Mouse (Mus musculus) effector memory CD4-positive, alpha-beta T cell, adult 5 months (primary cell): ENCODE measurements around the gene Slc6a18. TPM values are rescaled to one million over a fixed set of nuclear protein-coding genes. Genes with fewer than 3 reads are reported as not detected.

Source experiments
- polyA plus RNA-seq: library from polyadenylated mRNA; unstranded; fragments of 100-300 nt; shearing (Covaris generic); gene quantifications from one replicate; pipeline ENCODE4 v1.2.1, GENCODE M21; 2017

The Slc6a18 gene
- not detected for polyA plus RNA-seq

DNA sequence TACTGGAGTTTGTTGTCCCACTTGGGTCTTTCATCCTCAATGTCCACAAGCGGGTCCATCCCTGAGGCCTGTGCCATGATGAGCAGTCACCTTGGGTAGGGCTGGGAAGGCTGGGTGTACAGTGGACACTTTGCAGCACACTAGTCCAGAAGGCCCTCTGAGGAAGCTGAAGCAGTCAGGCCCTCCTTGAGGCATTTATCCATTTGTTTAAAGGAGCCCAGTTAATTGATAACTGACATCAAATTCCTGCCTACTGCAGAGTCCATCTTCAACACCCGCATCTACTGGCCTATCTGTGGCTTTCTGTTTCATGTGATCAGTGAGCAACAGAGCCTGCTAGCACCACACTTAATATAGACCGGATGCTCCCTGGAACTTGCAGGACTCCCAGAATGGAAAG, at the start of gene Slc6a18:
TSS of gene Slc6a18 (minus strand) at position 171 of the 400 bp plus-strand sequence.

DNA sequence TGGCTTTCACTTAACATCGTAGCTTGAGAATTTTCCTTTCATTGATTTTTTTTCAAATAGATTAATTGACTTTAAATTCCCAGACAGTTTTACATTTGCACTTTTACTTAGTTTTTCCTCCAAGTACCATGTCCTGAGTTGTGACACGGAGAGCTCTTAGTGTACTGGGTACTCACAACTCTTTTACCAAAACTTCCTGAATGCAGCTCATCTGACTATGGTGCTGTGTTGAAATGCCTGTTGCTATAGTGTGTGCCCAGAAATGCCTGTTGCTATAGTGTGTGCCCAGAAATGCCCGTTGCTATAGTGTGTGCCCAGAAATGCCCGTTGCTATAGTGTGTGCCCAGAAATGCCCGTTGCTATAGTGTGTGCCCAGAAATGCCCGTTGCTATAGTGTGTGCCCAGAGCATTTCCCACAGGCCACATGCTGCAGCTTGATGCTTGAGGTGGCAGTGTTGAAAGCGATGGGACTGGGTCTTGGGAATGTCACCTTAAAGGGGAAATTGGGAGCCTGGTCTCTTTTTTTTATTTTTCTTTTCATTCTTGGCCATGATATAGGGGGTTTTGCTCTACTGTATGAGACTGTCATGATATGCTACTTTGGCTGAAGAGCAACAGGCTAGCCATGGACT, 27.0 kb upstream of the Slc6a18 start, which contains the start of gene Slc6a19:
TSS of gene Slc6a19 (minus strand) at position 172 of the 632 bp plus-strand sequence.

DNA sequence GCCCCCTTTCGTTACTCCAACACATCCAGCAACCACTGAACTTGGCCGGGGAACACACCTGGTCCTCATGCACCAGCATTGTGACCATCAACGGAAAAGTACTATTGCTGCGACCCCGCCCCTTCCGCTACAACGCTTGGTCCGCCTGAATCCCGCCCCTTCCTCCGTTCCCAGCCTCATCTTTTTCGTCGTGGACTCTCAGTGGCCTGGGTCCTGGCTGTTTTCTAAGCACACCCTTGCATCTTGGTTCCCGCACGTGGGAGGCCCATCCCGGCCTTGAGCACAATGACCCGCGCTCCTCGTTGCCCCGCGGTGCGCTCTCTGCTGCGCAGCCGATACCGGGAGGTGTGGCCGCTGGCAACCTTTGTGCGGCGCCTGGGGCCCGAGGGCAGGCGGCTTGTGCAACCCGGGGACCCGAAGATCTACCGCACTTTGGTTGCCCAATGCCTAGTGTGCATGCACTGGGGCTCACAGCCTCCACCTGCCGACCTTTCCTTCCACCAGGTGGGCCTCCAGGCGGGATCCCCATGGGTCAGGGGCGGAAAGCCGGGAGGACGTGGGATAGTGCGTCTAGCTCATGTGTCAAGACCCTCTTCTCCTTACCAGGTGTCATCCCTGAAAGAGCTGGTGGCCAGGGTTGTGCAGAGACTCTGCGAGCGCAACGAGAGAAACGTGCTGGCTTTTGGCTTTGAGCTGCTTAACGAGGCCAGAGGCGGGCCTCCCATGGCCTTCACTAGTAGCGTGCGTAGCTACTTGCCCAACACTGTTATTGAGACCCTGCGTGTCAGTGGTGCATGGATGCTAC, 50.9 kb downstream of the Slc6a18 start, which contains the start of gene Tert:
TSS of gene Tert (plus strand) at position 167 of the 805 bp plus-strand sequence.

Other genes starting within 250 kb of the Slc6a18 start
- 30.9 TPM for gene Lpcat1, start 210.8 kb downstream of the Slc6a18 start, polyA plus RNA-seq
- not detected for gene Slc6a3, start 141.3 kb downstream of the Slc6a18 start, polyA plus RNA-seq
- gene Clptm1l, start 74.0 kb downstream of the Slc6a18 start, polyA plus RNA-seq: 143 TPM
- 4.3 TPM for gene Tert, start 51.1 kb downstream of the Slc6a18 start, polyA plus RNA-seq
- gene Slc6a19, start 26.8 kb upstream of the Slc6a18 start, polyA plus RNA-seq: not detected
- 70.6 TPM for gene Slc12a7, start 55.1 kb upstream of the Slc6a18 start, polyA plus RNA-seq
- 0.17 TPM for gene Nkd2, start 169.6 kb upstream of the Slc6a18 start, polyA plus RNA-seq